Mouse (Mus musculus) E14TG2a.4 (cell line): ENCODE data around the gene Zfand3.

ENCODE experiments used
- H3K27me3 ChIP-seq: 2 replicates; pipeline ENCODE4 v1.6.1; 2014; ENCODE audit warnings: low read length, control low read depth; ENCODE audit not compliant: insufficient read depth
- H3K36me3 ChIP-seq: 2 replicates; pipeline ENCODE4 v1.6.1; 2014; ENCODE audit warnings: low read length, control low read depth; ENCODE audit not compliant: insufficient read depth
- H3K4me1 ChIP-seq: replicated peaks from 2 replicates; pipeline ENCODE4 v1.6.1; 2014; ENCODE audit warnings: low read depth, low read length, control low read depth
- H3K4me3 ChIP-seq: replicated peaks from 2 replicates; pipeline ENCODE4 v1.5.1; 2014; ENCODE audit warnings: mild to moderate bottlenecking, low read length
- H3K9me3 ChIP-seq: 2 replicates; pipeline ENCODE4 v1.6.1; 2014; ENCODE audit warnings: low read length, control low read depth
- CTCF ChIP-seq: conservative IDR thresholded peaks from 2 replicates; pipeline ENCODE4 v1.5.1; 2014; ENCODE audit warnings: low read length
- NANOG ChIP-seq: IDR thresholded peaks from 2 replicates; pipeline ENCODE4 v1.6.1; 2014; ENCODE audit warnings: borderline replicate concordance, low read length, mixed read lengths
- POU5F1 ChIP-seq: IDR thresholded peaks from 2 replicates; pipeline ENCODE4 v1.6.1; 2014; ENCODE audit warnings: low read length, borderline replicate concordance

Zfand3 gene

GRCm38 (mm10) chr17:30222361-30222760, 217.8 kb downstream of the Zfand3 start:
- no peak for TF ChIP-seq POU5F1
- TF ChIP-seq CTCF: no peak
- TF ChIP-seq NANOG: no peak
- H3K27me3 ChIP-seq: no peaks in the 10 kb centered on the region
- peaks cover 28% of the 10 kb centered on the region for H3K36me3 ChIP-seq
- peak overlapping the region; percentile 46; the same call in 1 of the 2 replicates for H3K4me3 ChIP-seq
- H3K9me3 ChIP-seq: no peaks in the 10 kb centered on the region
- H3K4me1 ChIP-seq: peaks cover 23% of the 10 kb centered on the region

GRCm38 (mm10) chr17:30222837-30223236, 218.3 kb downstream of the Zfand3 start:
- Histone ChIP-seq H3K4me1 (peaks cover 23% of the 10 kb centered on the region), H3K36me3 (peaks cover 24% of the 10 kb centered on the region)
- TF ChIP-seq NANOG (no peak), CTCF (no peak), POU5F1 (no peak)

GRCm38 (mm10) chr17:30225030-30225740, 220.7 kb downstream of the Zfand3 start:
- Histone ChIP-seq H3K4me1 (peaks cover 23% of the 10 kb centered on the region), H3K36me3 (peaks cover 12% of the 10 kb centered on the region; the same call in 1 of the 2 replicates), H3K4me3 (no peak overlapping the region), H3K27me3 (no peaks in the 10 kb centered on the region), H3K9me3 (no peaks in the 10 kb centered on the region)
- no peak for TF ChIP-seq CTCF
- TF ChIP-seq POU5F1: no peak
- TF ChIP-seq NANOG: no peak

More at GRCm38 (mm10) chr17:30222837-30223236, 218.3 kb downstream of the Zfand3 start:
- no peaks in the 10 kb centered on the region for H3K27me3 ChIP-seq
- no peaks in the 10 kb centered on the region for H3K9me3 ChIP-seq
- peak overlapping the region; percentile 46; the same call in 1 of the 2 replicates for H3K4me3 ChIP-seq

GRCm38 (mm10) chr17:30228439-30229215, 224.1 kb downstream of the Zfand3 start:
- Histone ChIP-seq H3K4me1 (peaks cover 2% of the 10 kb centered on the region; the same call in 1 of the 2 replicates), H3K36me3 (peaks cover 9% of the 10 kb centered on the region; the same call in 1 of the 2 replicates)

GRCm38 (mm10) chr17:30230428-30230827, 225.9 kb downstream of the Zfand3 start:
- TF ChIP-seq NANOG (no peak), POU5F1 (no peak), CTCF (no peak)
- H3K9me3 ChIP-seq: no peaks in the 10 kb centered on the region
- no peak overlapping the region for H3K4me3 ChIP-seq
- H3K4me1 ChIP-seq: no peaks in the 10 kb centered on the region
- peaks cover 9% of the 10 kb centered on the region; the same call in 1 of the 2 replicates for H3K36me3 ChIP-seq
- no peaks in the 10 kb centered on the region for H3K27me3 ChIP-seq

More at GRCm38 (mm10) chr17:30228439-30229215, 224.1 kb downstream of the Zfand3 start:
- no peaks in the 10 kb centered on the region for H3K27me3 ChIP-seq
- TF ChIP-seq CTCF: no peak
- no peak for TF ChIP-seq POU5F1
- TF ChIP-seq NANOG: no peak
- no peak overlapping the region for H3K4me3 ChIP-seq
- H3K9me3 ChIP-seq: no peaks in the 10 kb centered on the region

- Histone ChIP-seq H3K4me1 (no peaks in the 10 kb centered on the region), H3K9me3 (no peaks in the 10 kb centered on the region), H3K27me3 (no peaks in the 10 kb centered on the region), H3K36me3 (peaks cover 9% of the 10 kb centered on the region; the same call in 1 of the 2 replicates), H3K4me3 (no peak overlapping the region)
- TF ChIP-seq POU5F1 (no peak), CTCF (no peak), NANOG (no peak)
Observed at GRCm38 (mm10) chr17:30231483-30231882, 226.9 kb downstream of the Zfand3 start.

GRCm38 (mm10) chr17:30232698-30233097, 228.2 kb downstream of the Zfand3 start:
- Histone ChIP-seq H3K4me1 (no peaks in the 10 kb centered on the region), H3K4me3 (no peak overlapping the region), H3K9me3 (no peaks in the 10 kb centered on the region), H3K27me3 (no peaks in the 10 kb centered on the region), H3K36me3 (peaks cover 9% of the 10 kb centered on the region; the same call in 1 of the 2 replicates)
- TF ChIP-seq CTCF (peak; percentile 36), POU5F1 (no peak), NANOG (no peak)

- no peaks in the 10 kb centered on the region for H3K4me1 ChIP-seq
- TF ChIP-seq CTCF (no peak), POU5F1 (no peak), NANOG (no peak)
- H3K36me3 ChIP-seq: no peaks in the 10 kb centered on the region
- H3K27me3 ChIP-seq: no peaks in the 10 kb centered on the region
- H3K9me3 ChIP-seq: no peaks in the 10 kb centered on the region
- no peak overlapping the region for H3K4me3 ChIP-seq
Observed at GRCm38 (mm10) chr17:30235380-30235779, 230.8 kb downstream of the Zfand3 start.
